Mouse (Mus musculus) erythroblast, embryonic 14.5 days (primary cell): ENCODE measurements around the gene Slc22a12.

Experiments used
- GATA1 ChIP-seq: IDR thresholded peaks from 2 replicates; pipeline ENCODE4 v1.6.1; 2012; ENCODE audit warnings: low read length, inconsistent platforms, mixed read lengths
- TAL1 ChIP-seq: IDR thresholded peaks from 3 replicates; pipeline ENCODE4 v1.6.1; 2012; ENCODE audit warnings: low read length, inconsistent platforms, mixed read lengths

- TF ChIP-seq GATA1 (no peak), TAL1 (no peak)
Measured at GRCm38 (mm10) chr19:6547801-6548200, 5.0 kb upstream of the Slc22a12 start.
